Mouse (Mus musculus) liver, embryonic 18 days (tissue): Measurements from ENCODE around the gene Gm20812. TPM values are rescaled to one million over a fixed set of nuclear protein-coding genes. Genes with fewer than 3 reads are reported as not detected.

Experiments used
- polyA plus RNA-seq: library from polyadenylated mRNA; depleted of rRNA; stranded (reverse); fragments of >200 nt; gene quantifications from 2 replicates; pipeline ENCODE4 v1.2.3, GENCODE M21; 2012; rRNA removed

Gene Gm20812
- not detected in 2 replicates for polyA plus RNA-seq

DNA sequence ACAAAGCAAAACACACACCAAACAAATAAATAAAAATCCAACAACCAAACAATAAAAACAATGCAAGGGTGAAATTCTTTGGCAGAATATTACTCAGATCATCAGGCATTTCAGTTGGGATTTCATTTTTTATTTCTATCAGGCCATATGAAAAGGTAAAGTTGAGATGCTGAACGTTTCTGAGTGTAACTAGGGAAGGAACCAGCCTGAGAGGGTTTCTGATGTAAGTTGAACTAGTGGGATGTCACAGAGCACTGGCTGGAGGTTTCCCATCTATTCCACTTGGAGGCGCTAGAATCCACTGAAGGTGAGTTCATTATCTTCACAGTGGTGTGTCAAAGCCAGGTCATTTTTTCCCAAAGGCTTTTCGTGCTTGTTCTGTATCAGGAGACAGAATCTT, at the start of gene Gm20812:
TSS of gene Gm20812 (plus strand) at position 301 of the 400 bp plus-strand sequence.

Other genes starting within 250 kb of the Gm20812 start
- gene Gm29554, start 108.0 kb upstream of the Gm20812 start, polyA plus RNA-seq: not detected in 2 replicates